ENCODE assay signal across 21 mouse cellular contexts in the genomic region with DNA sequence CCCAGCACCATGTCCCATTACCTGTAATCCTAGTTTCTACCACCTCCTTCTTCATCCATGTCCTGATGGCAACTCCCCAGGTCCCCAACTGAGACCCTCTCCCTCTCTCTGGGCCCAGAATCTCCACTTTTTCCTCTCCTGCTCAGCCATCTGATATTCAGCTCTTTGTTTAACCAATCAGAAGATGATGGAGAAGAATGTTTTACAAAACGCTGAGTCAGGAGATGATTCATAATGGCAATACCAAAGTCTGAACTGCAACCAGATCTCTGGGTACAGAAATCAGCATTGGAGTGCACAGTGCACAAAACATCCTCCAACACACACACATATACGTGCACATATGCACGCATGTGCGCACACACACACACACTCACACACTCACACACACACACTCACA. TPM values are rescaled to one million over a fixed set of nuclear protein-coding genes. Genes with fewer than 3 reads are reported as not detected.
A peak's percentile ranks its signal among the peaks of the same experiment; 100 is the strongest.
DNase-seq lines count a peak whose midpoint lies in the region; TF ChIP-seq lines count a peak whose summit lies in the region.
"Had no signal": no experiment of that assay in that cellular context is flagged by ENCODE, and none has a peak within 500 bp of the region (broad histone marks: within the 10 kb centered on the region; RNA-seq: fewer than 3 reads in every experiment).

No protein-coding gene starts in this region.

- no peak for TF ChIP-seq CTCF in CH12.LX (conservative IDR thresholded peaks at IDR 0.05 in 1 of 2, IDR thresholded peaks at IDR 0.05 in 1 of 2; ENCODE audit: low read depth in 2 of 2, low read length in 2 of 2)

- no peak for TF ChIP-seq RAD21 in CH12.LX (IDR thresholded peaks at IDR 0.05; ENCODE audit: low read depth, low read length)

- H3K9me3 ChIP-seq in CH12.LX (replicated peaks; ENCODE audit: low read length) = no peaks in the 10 kb centered on the region
- H3K9me3 ChIP-seq in heart, embryonic 10.5 days = no peaks in the 10 kb centered on the region
- H3K9me3 ChIP-seq: embryonic facial prominence, embryonic 15.5 days; forebrain, embryonic 13.5 days; hindbrain, embryonic 13.5 days had no signal

- H3K4me2 ChIP-seq in CH12.LX (ENCODE audit: insufficient read depth, low read depth, poor library complexity, severe bottlenecking) = no peak overlapping the region
- H3K4me2 ChIP-seq in myocyte (ENCODE audit: low read depth) = no peak overlapping the region
- H3K4me2 ChIP-seq: embryonic facial prominence, embryonic 15.5 days; forebrain, embryonic 13.5 days; hindbrain, embryonic 13.5 days had no signal

- H3K27me3 ChIP-seq in CH12.LX (replicated peaks) (no peaks in the 10 kb centered on the region), myocyte (ENCODE audit: control insufficient read depth, insufficient read depth, insufficient read length) (no peaks in the 10 kb centered on the region)
- H3K27me3 ChIP-seq in heart, embryonic 10.5 days (ENCODE audit: insufficient read depth, poor library complexity, severe bottlenecking) = no peaks in the 10 kb centered on the region
- H3K27me3 ChIP-seq: embryonic facial prominence, embryonic 15.5 days; forebrain, embryonic 13.5 days; hindbrain, embryonic 13.5 days had no signal

- in situ Hi-C loops in CH12.LX (cut with MboI; ENCODE audit: low pct_ligation_motif_present, low pct_unique_long_range_greater_than_20kb, low sequenced_read_pairs) = no loop called here

- no peak overlapping the region for H3K27ac ChIP-seq in CH12.LX (ENCODE audit: insufficient read depth, low read depth)
- H3K27ac ChIP-seq in heart, embryonic 10.5 days = no peak overlapping the region
- H3K27ac ChIP-seq: embryonic facial prominence, embryonic 15.5 days; forebrain, embryonic 13.5 days; hindbrain, embryonic 13.5 days; hindbrain, postnatal 0 days had no signal

- TF ChIP-seq EP300 in CH12.LX (IDR thresholded peaks at IDR 0.05; ENCODE audit: low read length) = no peak

- peak; percentile 83 for DNase-seq in 3T3-L1 (ENCODE audit: low read depth, low spot score)
- DNase-seq in CH12.LX (ENCODE audit: extremely low read depth) = no peak
- peak; percentile 76 for DNase-seq in NIH3T3 (ENCODE audit: low read depth)
- DNase-seq in heart, embryonic 10.5 days (ENCODE audit: low spot score) = no peak
- no peak for DNase-seq in layer of hippocampus, adult 9-10 months (ENCODE audit: low spot score)
- DNase-seq: adrenal gland, postnatal 25 days; B cell, adult 2 months; cerebellum, adult 11 months; cerebellum, adult 8-10 months; cerebellum, postnatal 14 days; embryo, embryonic 11 days; forebrain, postnatal 0 days; gastrocnemius, postnatal 14 days; heart, postnatal 10 days; kidney, adult 11 months had no signal

- no peaks in the 10 kb centered on the region for H3K36me3 ChIP-seq in CH12.LX (replicated peaks in 1 of 2; ENCODE audit: control insufficient read depth in 1 of 2, insufficient read depth in 1 of 2, low read length in 1 of 2)
- H3K36me3 ChIP-seq in myocyte (ENCODE audit: control insufficient read depth, insufficient read depth) = no peaks in the 10 kb centered on the region
- no peaks in the 10 kb centered on the region for H3K36me3 ChIP-seq in heart, embryonic 10.5 days
- H3K36me3 ChIP-seq: embryonic facial prominence, embryonic 15.5 days; hindbrain, embryonic 13.5 days had no signal

- TF ChIP-seq POLR2A in CH12.LX (IDR thresholded peaks at IDR 0.05; ENCODE audit: low read depth, low read length) (no peak), myocyte (IDR thresholded peaks at IDR 0.05; ENCODE audit: insufficient read length, low read depth) (no peak)

- H3K9ac ChIP-seq in CH12.LX (ENCODE audit: insufficient read depth, low read depth) = no peak overlapping the region
- H3K9ac ChIP-seq: embryonic facial prominence, embryonic 15.5 days; forebrain, embryonic 13.5 days; forebrain, postnatal 0 days; hindbrain, embryonic 13.5 days had no signal

- dilution Hi-C loops in CH12.LX (cut with MboI; ENCODE audit: extremely low pct_ligation_motif_present, extremely low pct_unique_long_range_greater_than_20kb, low sequenced_read_pairs) = no loop called here

- H3K79me2 ChIP-seq in CH12.LX (replicated peaks; ENCODE audit: control insufficient read depth, extremely low read depth, insufficient read depth, poor library complexity, severe bottlenecking) (no peaks in the 10 kb centered on the region), myocyte (ENCODE audit: control insufficient read depth, insufficient read depth) (no peaks in the 10 kb centered on the region)

- H3K4me1 ChIP-seq in CH12.LX (ENCODE audit: control insufficient read depth in 1 of 2, insufficient read depth in 2 of 2) = no peaks in the 10 kb centered on the region
- H3K4me1 ChIP-seq in heart, embryonic 10.5 days = peaks cover 20% of the 10 kb centered on the region
- H3K4me1 ChIP-seq: embryonic facial prominence, embryonic 15.5 days; forebrain, embryonic 13.5 days; hindbrain, embryonic 13.5 days had no signal

- H3K4me3 ChIP-seq in CH12.LX (replicated peaks in 1 of 3; ENCODE audit: low read depth in 2 of 3, low read length in 2 of 3, poor library complexity in 1 of 3) = no peak overlapping the region
- H3K4me3 ChIP-seq in myocyte = no peak overlapping the region
- H3K4me3 ChIP-seq in heart, embryonic 10.5 days = no peak overlapping the region
- H3K4me3 ChIP-seq: embryonic facial prominence, embryonic 15.5 days; forebrain, embryonic 13.5 days; hindbrain, embryonic 13.5 days had no signal

- H3ac ChIP-seq in myocyte (ENCODE audit: control insufficient read depth, insufficient read length) = no peak overlapping the region

- WGBS in heart, embryonic 10.5 days = 92% methylated on average over 4 of the region's 4 CpGs

TF ChIP-seq in CH12.LX, 34 proteins besides CTCF, POLR2A, EP300 and RAD21:
- TF ChIP-seq GABPA (IDR thresholded peaks at IDR 0.05; ENCODE audit: insufficient replicate concordance, low read depth, low read length) (no peak), TBP (conservative IDR thresholded peaks at IDR 0.05; ENCODE audit: low read depth, low read length) (no peak), MYC (IDR thresholded peaks at IDR 0.05; ENCODE audit: low read depth, low read length) (no peak), KAT2A (IDR thresholded peaks at IDR 0.05; ENCODE audit: insufficient replicate concordance, low read length) (no peak), MAFK (IDR thresholded peaks at IDR 0.05; ENCODE audit: insufficient replicate concordance, low read length) (peak; percentile 80), ELF1 (IDR thresholded peaks at IDR 0.05; ENCODE audit: low read depth, low read length) (no peak)

TF ChIP-seq in myocyte, 11 proteins besides CTCF, POLR2A, EP300 and RAD21:
- TF ChIP-seq MAX (IDR thresholded peaks at IDR 0.05; ENCODE audit: low read depth) (no peak), CEBPB (IDR thresholded peaks at IDR 0.05; ENCODE audit: insufficient read depth, poor library complexity, severe bottlenecking) (0 out of 2 replicates have a peak, but pooled peaks have one; percentile 10)

RNA-seq across cellular contexts. Expression of gene Gcnt4, which starts 48.8 kb away (rescaled TPM):
- total RNA-seq in CH12.LX (2012; rRNA removed) (not detected in 2 replicates), CH12.LX (2014; rRNA removed) (not detected in 2 replicates)
- polyA plus RNA-seq in CH12.LX (2012; ENCODE audit: insufficient read length, low read depth) (not detected in 2 replicates), myocyte (2012; fragmentation: generic; extraction: Trizol) (3.1 TPM)
- polyA plus RNA-seq in heart, embryonic 10.5 days (2016; fragmentation: Nextera tagmentation; extraction: Ambion mirVana) = 0.28 and 0.49 TPM in 2 replicates
- polyA plus RNA-seq: CD4-positive, CD25-positive, alpha-beta regulatory T cell, adult 4 months had no signal

Comparison
In these comparisons a context has a peak if more than half of its experiments do, and no peak if none do; other contexts are left out.
1. DNase-seq: peak in 3T3-L1 (single experiment) and NIH3T3 (single experiment); none in CH12.LX (single experiment), heart, embryonic 10.5 days (single experiment) and layer of hippocampus, adult 9-10 months (single experiment).